Mouse (Mus musculus): ENCODE measurements at regions not wholly inside any gene's neighbourhood (a gene's known extent, or its start where the extent isn't known, plus 50 kb on each side); places are given as distances from the start of the nearest gene placed in this dataset.

DNA sequence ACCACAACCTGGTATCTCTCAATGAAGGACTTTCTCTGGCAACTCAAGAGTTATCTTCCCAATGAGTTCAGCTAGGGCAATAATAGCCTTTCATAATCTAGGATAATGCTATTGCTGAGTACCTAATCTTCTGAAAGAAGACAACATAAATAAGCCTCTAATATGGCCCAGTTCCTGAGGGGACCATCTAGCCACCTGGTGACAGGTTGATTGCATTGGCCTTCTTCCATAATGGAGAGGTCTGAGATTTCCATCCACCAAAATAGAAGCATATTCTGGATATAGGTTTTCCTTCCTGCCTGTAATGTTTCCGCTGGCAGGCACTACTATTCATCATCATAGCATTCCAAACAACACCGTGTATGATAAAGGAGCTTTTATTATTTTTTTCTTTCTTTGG is 1694.2 kb upstream of the Gm6569 start:
- Histone ChIP-seq H3K9me3 (ENCODE audit: low read length) (no peaks in the 10 kb centered on the region), H3K4me3 (ENCODE audit: low read depth, low read length) (no peak overlapping the region), H3K4me1 (ENCODE audit: insufficient read depth) (no peaks in the 10 kb centered on the region), H3K9ac (replicated peaks) (no peak overlapping the region), H3K36me3 (replicated peaks; ENCODE audit: insufficient read depth, low read length) (no peaks in the 10 kb centered on the region), H3K27me3 (ENCODE audit: insufficient read depth, low read length) (no peaks in the 10 kb centered on the region), H3K4me2 (ENCODE audit: low read depth, low read length) (no peak overlapping the region), H3K27ac (ENCODE audit: low read depth) (no peak overlapping the region)
- DNase-seq = no peak
- 70% methylated on average over 2 of the region's 2 CpGs for WGBS (ENCODE audit: insufficient replicate concordance)
- no peak for ATAC-seq
- TF ChIP-seq EP300 (IDR thresholded peaks at IDR 0.05; ENCODE audit: low read depth) (no peak), CTCF (IDR thresholded peaks at IDR 0.05; ENCODE audit: low read depth) (no peak)

DNA sequence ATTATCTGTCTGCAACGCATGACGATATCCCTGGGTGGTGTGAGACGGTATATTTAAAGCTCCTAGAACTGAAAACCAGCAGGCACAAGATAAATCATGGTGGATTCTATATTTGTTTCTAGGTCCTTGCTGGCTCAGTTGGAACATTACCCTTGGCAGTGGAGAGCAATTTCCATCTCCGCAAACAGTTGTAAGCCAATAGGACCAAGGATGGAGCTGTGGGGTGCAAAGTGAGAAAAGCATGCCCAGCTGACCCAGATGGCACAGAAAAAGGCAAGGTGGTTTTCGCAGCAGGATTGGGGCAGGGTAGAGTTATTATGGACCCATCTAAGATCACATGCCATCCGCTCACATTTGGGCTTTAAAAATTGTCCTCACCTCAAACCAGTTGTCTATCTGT is 1683.8 kb upstream of the Gm6569 start:
- Histone ChIP-seq H3K27ac (ENCODE audit: low read depth) (no peak overlapping the region), H3K27me3 (ENCODE audit: insufficient read depth, low read length) (no peaks in the 10 kb centered on the region), H3K36me3 (replicated peaks; ENCODE audit: insufficient read depth, low read length) (no peaks in the 10 kb centered on the region), H3K4me3 (ENCODE audit: low read depth, low read length) (no peak overlapping the region), H3K9me3 (ENCODE audit: low read length) (no peaks in the 10 kb centered on the region), H3K4me2 (ENCODE audit: low read depth, low read length) (no peak overlapping the region), H3K4me1 (ENCODE audit: insufficient read depth) (no peaks in the 10 kb centered on the region), H3K9ac (replicated peaks) (no peak overlapping the region)
- no peak for ATAC-seq
- 82% methylated on average over 6 of the region's 6 CpGs for WGBS (ENCODE audit: insufficient replicate concordance)
- DNase-seq = no peak
- TF ChIP-seq EP300 (IDR thresholded peaks at IDR 0.05; ENCODE audit: low read depth) (no peak), CTCF (IDR thresholded peaks at IDR 0.05; ENCODE audit: low read depth) (no peak)

DNA sequence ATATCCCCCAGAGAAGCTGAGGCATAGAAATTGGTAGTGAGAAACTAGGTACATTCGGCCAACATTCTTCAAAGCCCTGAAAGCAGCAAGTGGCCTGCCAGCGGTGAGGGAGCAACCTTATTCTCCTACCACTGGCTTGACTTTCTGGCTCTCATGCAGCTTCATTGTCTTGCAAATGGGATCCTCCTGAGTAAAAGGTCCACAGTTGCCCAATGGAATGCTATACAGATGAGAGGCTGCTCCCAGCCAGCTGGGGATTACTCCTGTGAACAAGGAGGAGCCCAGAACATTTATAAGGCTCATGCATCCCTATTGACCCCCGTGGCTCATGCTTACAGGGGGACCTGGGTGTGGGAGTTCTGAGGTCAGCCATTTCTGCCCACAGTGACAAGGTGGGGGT is 1675.9 kb upstream of the Gm6569 start:
- no peak overlapping the region for H3K9ac ChIP-seq (replicated peaks)
- no peak for TF ChIP-seq CTCF (IDR thresholded peaks at IDR 0.05; ENCODE audit: low read depth)
- TF ChIP-seq EP300 (IDR thresholded peaks at IDR 0.05; ENCODE audit: low read depth) = no peak
- no peaks in the 10 kb centered on the region for H3K9me3 ChIP-seq (ENCODE audit: low read length)
- DNase-seq (no peak), ATAC-seq (no peak)
- WGBS (ENCODE audit: insufficient replicate concordance) = 55% methylated on average over 3 of the region's 3 CpGs
- no peaks in the 10 kb centered on the region for H3K4me1 ChIP-seq (ENCODE audit: insufficient read depth)
- no peaks in the 10 kb centered on the region for H3K36me3 ChIP-seq (replicated peaks; ENCODE audit: insufficient read depth, low read length)
- no peak overlapping the region for H3K4me2 ChIP-seq (ENCODE audit: low read depth, low read length)
- H3K4me3 ChIP-seq (ENCODE audit: low read depth, low read length) = no peak overlapping the region
- no peaks in the 10 kb centered on the region for H3K27me3 ChIP-seq (ENCODE audit: insufficient read depth, low read length)
- no peak overlapping the region for H3K27ac ChIP-seq (ENCODE audit: low read depth)

DNA sequence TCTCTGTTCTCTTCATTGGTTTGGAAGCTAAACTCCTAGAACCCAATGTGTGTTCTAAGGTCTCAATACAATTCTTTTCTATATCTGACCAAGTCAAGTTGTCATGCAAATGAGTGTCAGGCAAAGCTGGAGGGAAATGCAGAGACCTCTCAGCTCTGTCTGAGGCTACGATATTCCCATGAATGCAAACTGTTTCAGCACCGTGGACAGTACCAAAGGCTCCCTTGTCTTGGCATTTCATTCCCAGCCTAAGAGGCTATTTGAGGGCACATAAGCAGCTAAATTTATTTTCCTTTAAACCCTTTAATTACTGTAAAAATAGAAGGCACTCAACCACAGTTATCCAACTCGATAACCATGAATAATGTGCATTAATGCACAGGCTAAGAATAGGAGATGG is 1633.5 kb upstream of the Gm6569 start:
- 30% methylated on average over 3 of the region's 3 CpGs for WGBS (ENCODE audit: insufficient replicate concordance)
- Histone ChIP-seq H3K9me3 (ENCODE audit: low read length) (no peaks in the 10 kb centered on the region), H3K9ac (replicated peaks) (no peak overlapping the region), H3K4me2 (ENCODE audit: low read depth, low read length) (no peak overlapping the region), H3K36me3 (replicated peaks; ENCODE audit: insufficient read depth, low read length) (no peaks in the 10 kb centered on the region), H3K27ac (ENCODE audit: low read depth) (no peak overlapping the region), H3K4me1 (ENCODE audit: insufficient read depth) (no peaks in the 10 kb centered on the region), H3K4me3 (ENCODE audit: low read depth, low read length) (no peak overlapping the region), H3K27me3 (ENCODE audit: insufficient read depth, low read length) (no peaks in the 10 kb centered on the region)
- no peak for TF ChIP-seq EP300 (IDR thresholded peaks at IDR 0.05; ENCODE audit: low read depth)
- TF ChIP-seq CTCF (IDR thresholded peaks at IDR 0.05; ENCODE audit: low read depth) = no peak
- DNase-seq (no peak), ATAC-seq (no peak)

DNA sequence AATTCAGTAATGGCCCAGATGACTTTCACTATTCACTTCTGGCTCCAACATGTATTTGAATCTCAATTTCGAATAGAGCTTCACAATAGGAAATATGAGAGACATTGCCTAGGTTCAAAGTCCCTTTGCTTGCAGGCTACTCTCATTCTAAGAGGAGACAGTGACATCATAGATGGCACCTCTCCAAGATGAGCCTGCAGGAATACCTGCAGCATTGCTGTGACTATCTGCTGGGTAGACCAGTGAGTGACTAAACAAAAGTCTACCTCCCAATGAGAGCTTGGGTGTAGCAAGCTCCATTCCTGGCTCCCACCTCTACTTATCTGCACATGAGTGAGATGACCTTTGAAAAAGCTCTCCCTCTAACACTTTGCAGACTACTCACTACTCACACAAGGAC is 1632.6 kb upstream of the Gm6569 start:
- Histone ChIP-seq H3K27ac (ENCODE audit: low read depth) (no peak overlapping the region), H3K27me3 (ENCODE audit: insufficient read depth, low read length) (no peaks in the 10 kb centered on the region), H3K9me3 (ENCODE audit: low read length) (no peaks in the 10 kb centered on the region), H3K36me3 (replicated peaks; ENCODE audit: insufficient read depth, low read length) (no peaks in the 10 kb centered on the region), H3K4me3 (ENCODE audit: low read depth, low read length) (no peak overlapping the region), H3K4me2 (ENCODE audit: low read depth, low read length) (no peak overlapping the region), H3K9ac (replicated peaks) (no peak overlapping the region), H3K4me1 (ENCODE audit: insufficient read depth) (no peaks in the 10 kb centered on the region)
- DNase-seq = no peak
- TF ChIP-seq EP300 (IDR thresholded peaks at IDR 0.05; ENCODE audit: low read depth) = no peak
- no peak for TF ChIP-seq CTCF (IDR thresholded peaks at IDR 0.05; ENCODE audit: low read depth)
- WGBS (ENCODE audit: insufficient replicate concordance) = 28% methylated on average over 1 of the region's 1 CpGs
- ATAC-seq = no peak

DNA sequence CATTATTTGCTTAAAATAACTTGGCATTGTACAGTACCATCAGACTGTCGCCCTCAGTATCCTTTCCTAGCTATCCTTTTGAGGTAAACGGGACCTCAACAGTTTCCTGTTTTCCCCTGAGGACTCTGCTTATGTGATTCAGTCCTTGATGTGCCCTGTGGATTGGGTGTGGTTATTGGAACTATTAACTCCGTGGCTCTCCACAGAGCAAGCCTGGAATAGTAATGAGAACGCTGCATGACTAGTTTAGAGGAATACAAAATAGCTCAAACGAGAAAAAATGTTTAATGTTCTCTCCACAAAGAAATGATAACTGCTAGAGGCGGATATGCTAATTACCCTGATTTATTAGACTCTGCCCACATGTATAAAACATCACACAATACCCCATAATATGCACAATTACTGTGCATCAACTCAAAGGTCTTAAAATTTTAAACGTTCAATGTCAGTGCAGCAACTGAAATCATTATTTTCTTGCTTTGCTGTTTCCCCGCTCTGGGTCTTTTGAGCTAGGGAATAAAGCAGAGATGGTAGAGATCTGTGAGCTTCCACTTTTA is 1629.0 kb upstream of the Gm6569 start:
- Histone ChIP-seq H3K9me3 (ENCODE audit: low read length) (no peaks in the 10 kb centered on the region), H3K9ac (replicated peaks) (no peak overlapping the region), H3K4me3 (ENCODE audit: low read depth, low read length) (no peak overlapping the region), H3K36me3 (replicated peaks; ENCODE audit: insufficient read depth, low read length) (no peaks in the 10 kb centered on the region), H3K4me2 (ENCODE audit: low read depth, low read length) (no peak overlapping the region), H3K4me1 (ENCODE audit: insufficient read depth) (no peaks in the 10 kb centered on the region), H3K27me3 (ENCODE audit: insufficient read depth, low read length) (no peaks in the 10 kb centered on the region), H3K27ac (ENCODE audit: low read depth) (no peak overlapping the region)
- 56% methylated on average over 8 of the region's 8 CpGs for WGBS (ENCODE audit: insufficient replicate concordance)
- no peak for DNase-seq
- ATAC-seq = no peak
- TF ChIP-seq CTCF (IDR thresholded peaks at IDR 0.05; ENCODE audit: low read depth) (no peak), EP300 (IDR thresholded peaks at IDR 0.05; ENCODE audit: low read depth) (no peak)

DNA sequence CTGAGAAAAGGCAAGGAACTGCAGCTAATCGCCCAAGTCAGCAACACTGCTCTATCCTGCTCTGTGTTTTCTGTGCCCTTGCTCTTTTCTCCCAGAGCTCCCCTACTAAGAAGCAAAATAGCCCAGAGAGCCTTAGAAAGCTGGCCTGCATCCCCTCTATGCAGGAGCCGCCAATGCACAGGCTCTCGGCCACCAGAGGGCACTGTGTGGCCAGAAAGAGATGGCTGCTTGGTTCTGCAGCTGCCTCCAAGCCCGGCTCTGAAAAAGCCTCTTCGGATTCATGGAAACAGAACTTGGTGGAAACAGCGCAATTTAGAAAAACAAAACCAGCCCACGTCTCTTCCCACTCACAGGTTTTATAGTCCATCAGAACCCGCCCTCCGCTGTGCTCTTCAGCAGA is 1628.4 kb upstream of the Gm6569 start:
- H3K9ac ChIP-seq (replicated peaks) = no peak overlapping the region
- DNase-seq = peak; percentile 50
- H3K27ac ChIP-seq (ENCODE audit: low read depth) = no peak overlapping the region
- 16% methylated on average over 9 of the region's 9 CpGs for WGBS (ENCODE audit: insufficient replicate concordance)
- H3K4me2 ChIP-seq (ENCODE audit: low read depth, low read length) = no peak overlapping the region
- no peak for TF ChIP-seq EP300 (IDR thresholded peaks at IDR 0.05; ENCODE audit: low read depth)
- peak; percentile 72 for TF ChIP-seq CTCF (IDR thresholded peaks at IDR 0.05; ENCODE audit: low read depth)
- H3K9me3 ChIP-seq (ENCODE audit: low read length) = no peaks in the 10 kb centered on the region
- no peaks in the 10 kb centered on the region for H3K36me3 ChIP-seq (replicated peaks; ENCODE audit: insufficient read depth, low read length)
- no peak for ATAC-seq
- no peaks in the 10 kb centered on the region for H3K4me1 ChIP-seq (ENCODE audit: insufficient read depth)
- no peaks in the 10 kb centered on the region for H3K27me3 ChIP-seq (ENCODE audit: insufficient read depth, low read length)
- H3K4me3 ChIP-seq (ENCODE audit: low read depth, low read length) = no peak overlapping the region
